Mouse (Mus musculus) intestine, embryonic 16.5 days (tissue): ENCODE data around the gene Ccm2l. TPM values are rescaled to one million over a fixed set of nuclear protein-coding genes. Genes with fewer than 3 reads are reported as not detected.

Experiments used
- ATAC-seq: fragments of 200-750 bp; cut with Nextera tagmentation; 2 replicates; pipeline ENCODE4 v1.8.0; 2017; ENCODE audit warnings: moderate TSS enrichment, moderate library complexity
- H3K27ac ChIP-seq: fragments of 300-500 bp; sonication (generic); 2 replicates; pipeline ENCODE4 v1.5.1; 2014; ENCODE audit warnings: mild to moderate bottlenecking, low read length
- H3K27me3 ChIP-seq: fragments of 300-500 bp; sonication (generic); replicated peaks from 2 replicates; pipeline ENCODE4 v1.6.1; 2014; ENCODE audit warnings: low read length, control low read depth, mixed read lengths; ENCODE audit not compliant: control insufficient read depth, insufficient read depth
- H3K36me3 ChIP-seq: fragments of 300-500 bp; sonication (generic); 2 replicates; pipeline ENCODE4 v1.6.1; 2014; ENCODE audit warnings: low read length, control low read depth; ENCODE audit not compliant: control insufficient read depth, insufficient read depth
- H3K4me1 ChIP-seq: fragments of 300-500 bp; sonication (generic); 2 replicates; pipeline ENCODE4 v1.6.1; 2014; ENCODE audit warnings: low read length, control low read depth, mixed read lengths; ENCODE audit not compliant: control insufficient read depth, insufficient read depth
- H3K4me2 ChIP-seq: fragments of 300-500 bp; sonication (generic); 2 replicates; pipeline ENCODE4 v1.6.1; 2014; ENCODE audit warnings: low read depth, low read length, control low read depth
- H3K4me3 ChIP-seq: fragments of 300-500 bp; sonication (generic); 2 replicates; pipeline ENCODE4 v1.5.1; 2014; ENCODE audit warnings: mild to moderate bottlenecking, low read length
- H3K9ac ChIP-seq: fragments of 300-500 bp; sonication (generic); 2 replicates; pipeline ENCODE4 v1.6.1; 2014; ENCODE audit warnings: low read depth, low read length
- H3K9me3 ChIP-seq: fragments of 300-500 bp; sonication (generic); 2 replicates; pipeline ENCODE4 v1.6.1; 2016; ENCODE audit warnings: low read length, control low read depth; ENCODE audit not compliant: control insufficient read depth
- WGBS: fragments of 180-500 bp; shearing (Covaris S2); extraction: QIAGEN DNeasy Blood & Tissue Kit; methylation state at CpG from one replicate; pipeline ENCODE4 v1.1.7; 2014; 5-methylcytosine and 5-hydroxymethylcytosine counted together
- polyA plus RNA-seq: library from polyadenylated mRNA; unstranded; fragments of >200 nt; fragmentation: Nextera tagmentation; extraction: Ambion mirVana; gene quantifications from 2 replicates; pipeline ENCODE4 v1.2.1, GENCODE M21; 2015

Gene Ccm2l
- polyA plus RNA-seq, 1 experiment from 2014 or later: 0.92 TPM

- 58% methylated on average over 7 of the region's 7 CpGs for WGBS
- ATAC-seq: no peak
Measured at GRCm38 (mm10) chr2:153084261-153084976, 18.7 kb downstream of the Ccm2l start.

GRCm38 (mm10) chr2:153085556-153085955 lies 19.8 kb downstream of the Ccm2l start:
- Histone ChIP-seq H3K27me3 (no peaks in the 10 kb centered on the region), H3K4me2 (no peak overlapping the region), H3K4me3 (no peak overlapping the region), H3K36me3 (no peaks in the 10 kb centered on the region), H3K9me3 (no peaks in the 10 kb centered on the region), H3K27ac (no peak overlapping the region), H3K9ac (no peak overlapping the region), H3K4me1 (no peaks in the 10 kb centered on the region)
- no peak for ATAC-seq
- WGBS: 72% methylated on average over 6 of the region's 6 CpGs

More at GRCm38 (mm10) chr2:153084261-153084976, 18.7 kb downstream of the Ccm2l start:
- no peaks in the 10 kb centered on the region for H3K36me3 ChIP-seq
- no peak overlapping the region for H3K4me2 ChIP-seq
- no peaks in the 10 kb centered on the region for H3K4me1 ChIP-seq
- no peak overlapping the region for H3K4me3 ChIP-seq
- no peaks in the 10 kb centered on the region for H3K9me3 ChIP-seq
- no peaks in the 10 kb centered on the region for H3K27me3 ChIP-seq
- no peak overlapping the region for H3K9ac ChIP-seq
- H3K27ac ChIP-seq: no peak overlapping the region

GRCm38 (mm10) chr2:153086166-153086565 lies 20.4 kb downstream of the Ccm2l start:
- Histone ChIP-seq H3K9me3 (no peaks in the 10 kb centered on the region), H3K4me2 (no peak overlapping the region), H3K4me1 (no peaks in the 10 kb centered on the region), H3K27ac (no peak overlapping the region), H3K36me3 (no peaks in the 10 kb centered on the region), H3K4me3 (no peak overlapping the region), H3K9ac (no peak overlapping the region), H3K27me3 (0 out of 2 replicates have a peak, but pooled peaks cover under 1% of the 10 kb centered on the region)
- 86% methylated on average over 4 of the region's 4 CpGs for WGBS
- ATAC-seq: no peak

- Histone ChIP-seq H3K9me3 (no peaks in the 10 kb centered on the region), H3K4me2 (no peak overlapping the region), H3K27me3 (0 out of 2 replicates have a peak, but pooled peaks cover 2% of the 10 kb centered on the region), H3K36me3 (no peaks in the 10 kb centered on the region), H3K4me1 (no peaks in the 10 kb centered on the region), H3K27ac (no peak overlapping the region), H3K4me3 (no peak overlapping the region), H3K9ac (no peak overlapping the region)
- 88% methylated on average over 10 of the region's 10 CpGs for WGBS
- ATAC-seq: no peak
Measured at GRCm38 (mm10) chr2:153087091-153087490, 21.3 kb downstream of the Ccm2l start.

GRCm38 (mm10) chr2:153089316-153089715 lies 23.6 kb downstream of the Ccm2l start:
- Histone ChIP-seq H3K27ac (no peak overlapping the region), H3K4me3 (no peak overlapping the region), H3K4me1 (no peaks in the 10 kb centered on the region), H3K36me3 (no peaks in the 10 kb centered on the region), H3K4me2 (no peak overlapping the region), H3K9me3 (no peaks in the 10 kb centered on the region), H3K27me3 (0 out of 2 replicates have a peak, but pooled peaks cover 2% of the 10 kb centered on the region), H3K9ac (no peak overlapping the region)
- no peak for ATAC-seq
- WGBS: 50% methylated on average over 2 of the region's 2 CpGs

GRCm38 (mm10) chr2:153090551-153091165 lies 24.9 kb downstream of the Ccm2l start:
- Histone ChIP-seq H3K27ac (no peak overlapping the region), H3K27me3 (0 out of 2 replicates have a peak, but pooled peaks cover 2% of the 10 kb centered on the region), H3K4me2 (no peak overlapping the region), H3K9ac (no peak overlapping the region), H3K4me3 (no peak overlapping the region), H3K4me1 (no peaks in the 10 kb centered on the region), H3K36me3 (no peaks in the 10 kb centered on the region), H3K9me3 (no peaks in the 10 kb centered on the region)
- ATAC-seq: no peak
- WGBS: 33% methylated on average over 10 of the region's 10 CpGs

GRCm38 (mm10) chr2:153107046-153107766 lies 41.5 kb downstream of the Ccm2l start:
- H3K27me3 ChIP-seq: peaks cover 31% of the 10 kb centered on the region
- H3K9me3 ChIP-seq: no peaks in the 10 kb centered on the region
- H3K9ac ChIP-seq: 0 out of 2 replicates have a peak overlapping the region, but pooled peaks have one; percentile 5
- WGBS: 35% methylated on average over 23 of the region's 23 CpGs
- H3K36me3 ChIP-seq: no peaks in the 10 kb centered on the region
- no peak for ATAC-seq
- no peak overlapping the region for H3K27ac ChIP-seq
- H3K4me1 ChIP-seq: peaks cover 3% of the 10 kb centered on the region; the same call in 1 of the 2 replicates
- peak overlapping the region; percentile 7; the same call in 1 of the 2 replicates for H3K4me3 ChIP-seq
- peak overlapping the region; percentile 88 for H3K4me2 ChIP-seq

GRCm38 (mm10) chr2:153107802-153108201 lies 42.0 kb downstream of the Ccm2l start:
- H3K9ac ChIP-seq: 0 out of 2 replicates have a peak overlapping the region, but pooled peaks have one; percentile 5
- peak overlapping the region; percentile 52 for H3K4me3 ChIP-seq
- H3K36me3 ChIP-seq: no peaks in the 10 kb centered on the region
- WGBS: 2% methylated on average over 15 of the region's 15 CpGs
- peak overlapping the region; percentile 88 for H3K4me2 ChIP-seq
- peaks cover 3% of the 10 kb centered on the region; the same call in 1 of the 2 replicates for H3K4me1 ChIP-seq
- no peak for ATAC-seq
- no peak overlapping the region for H3K27ac ChIP-seq
- H3K9me3 ChIP-seq: no peaks in the 10 kb centered on the region
- H3K27me3 ChIP-seq: peaks cover 31% of the 10 kb centered on the region
